Mouse (Mus musculus) C3H10T1/2 (cell line): Measurements from ENCODE around the gene B020031M17Rik. TPM values are rescaled to one million over a fixed set of nuclear protein-coding genes. Genes with fewer than 3 reads are reported as not detected.

Experiments used
- polyA plus RNA-seq, 2 experiments: library from polyadenylated mRNA; unstranded; fragments of >200 nt; fragmentation: generic; extraction: Trizol; gene quantifications; one replicate each; pipeline ENCODE4 v1.2.1; 2012; ENCODE audit warnings: missing spikeins in 2 of 2

The B020031M17Rik gene
- polyA plus RNA-seq: not detected

DNA sequence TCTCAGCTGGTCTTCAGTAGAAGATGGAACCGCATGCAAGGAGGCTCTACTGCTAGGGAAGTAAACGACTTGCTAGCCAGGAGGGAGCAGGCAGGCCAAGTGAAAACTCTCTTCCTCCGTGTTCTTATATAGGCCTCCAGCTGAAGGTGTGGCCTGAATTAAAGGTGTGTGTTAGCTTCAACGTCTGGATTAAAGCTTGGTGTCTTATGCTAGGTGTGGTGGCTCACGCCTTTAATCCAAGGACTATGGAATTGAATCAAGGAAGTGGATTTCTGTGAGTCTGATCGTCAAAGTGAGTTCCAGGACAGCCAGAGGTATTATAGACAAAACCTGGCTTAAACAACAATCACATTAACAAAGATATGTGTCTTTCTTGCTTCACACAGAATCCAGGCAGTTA lies at the start of gene B020031M17Rik:
Gene B020031M17Rik (minus strand): TSS at position 101 of the 400 bp plus-strand sequence.

DNA sequence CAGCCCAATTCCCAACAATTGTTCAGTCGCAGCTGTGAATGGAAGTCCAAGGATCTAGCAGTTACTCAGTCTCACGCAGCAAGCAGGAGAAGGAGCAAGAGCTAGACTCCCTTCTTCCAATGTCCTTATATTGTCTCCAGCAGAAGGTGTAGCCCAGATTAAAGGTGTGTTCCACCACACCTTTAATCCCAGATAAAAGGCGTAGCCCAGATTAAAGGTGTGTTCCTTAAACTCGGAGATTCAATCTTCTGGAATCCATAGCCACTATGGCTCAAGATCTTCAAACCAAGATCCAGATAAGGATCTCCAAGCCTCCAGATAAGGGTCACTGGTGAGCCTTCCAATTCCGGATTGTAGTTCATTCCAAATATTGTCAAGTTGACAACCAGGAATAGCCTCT lies 21.4 kb downstream of the B020031M17Rik start, which contains the start of gene Gm21761:
Gene Gm21761 (minus strand): TSS at position 101 of the 400 bp plus-strand sequence.

Other genes with a start within 250 kb of the B020031M17Rik start
- under 1 TPM; 0.02 to 0.46 TPM for gene Nim1k, start 194.9 kb downstream of the B020031M17Rik start, polyA plus RNA-seq
- gene Zfp131, start 159.9 kb downstream of the B020031M17Rik start, polyA plus RNA-seq: 1 to 10 TPM; 3.4 to 4.0 TPM
- gene AF067063, start 120.6 kb downstream of the B020031M17Rik start, polyA plus RNA-seq: not detected
- not detected for gene D13Ertd608e, start 114.8 kb downstream of the B020031M17Rik start, polyA plus RNA-seq
- not detected for gene Tcstv1, start 56.0 kb downstream of the B020031M17Rik start, polyA plus RNA-seq
- under 1 TPM; 0.04 to 0.17 TPM for gene Gm21761, start 21.5 kb downstream of the B020031M17Rik start, polyA plus RNA-seq
- not detected for gene Gm36079, start 76.2 kb upstream of the B020031M17Rik start, polyA plus RNA-seq
- not detected for gene Gm21188, start 101.4 kb upstream of the B020031M17Rik start, polyA plus RNA-seq
- not detected for gene Gm20767, start 189.4 kb upstream of the B020031M17Rik start, polyA plus RNA-seq
- not detected for gene Gm21818, start 221.6 kb upstream of the B020031M17Rik start, polyA plus RNA-seq